Mouse (Mus musculus) hindbrain, embryonic 10.5 days (tissue): ENCODE data around the gene Rfx2. TPM values are rescaled to one million over a fixed set of nuclear protein-coding genes. Genes with fewer than 3 reads are reported as not detected.

Experiments used
- DNase-seq: peaks from one replicate; pipeline ENCODE4 v3.0.0-alpha.2; 2017; ENCODE audit warnings: low spot score
- H3K27ac ChIP-seq: fragments of 300-500 bp; sonication (generic); 2 replicates; pipeline ENCODE4 v1.5.1; 2016; ENCODE audit warnings: mild to moderate bottlenecking, moderate library complexity
- H3K27me3 ChIP-seq: fragments of 300-500 bp; sonication (generic); 2 replicates; pipeline ENCODE4 v1.6.1; 2016; ENCODE audit warnings: mild to moderate bottlenecking; ENCODE audit not compliant: poor library complexity, insufficient read depth, severe bottlenecking
- H3K36me3 ChIP-seq: fragments of 300-500 bp; sonication (generic); 2 replicates; pipeline ENCODE4 v1.6.1; 2016; ENCODE audit warnings: mild to moderate bottlenecking, moderate library complexity
- H3K4me1 ChIP-seq: fragments of 300-500 bp; sonication (generic); replicated peaks from 2 replicates; pipeline ENCODE4 v1.6.1; 2016; ENCODE audit warnings: mild to moderate bottlenecking
- H3K4me3 ChIP-seq: fragments of 300-500 bp; sonication (generic); 2 replicates; pipeline ENCODE4 v1.5.1; 2016; ENCODE audit warnings: mild to moderate bottlenecking, moderate library complexity
- H3K9me3 ChIP-seq: fragments of 300-500 bp; sonication (generic); 2 replicates; pipeline ENCODE4 v1.6.1; 2016; ENCODE audit warnings: mild to moderate bottlenecking, moderate library complexity
- WGBS: fragments of 180-500 bp; shearing (Covaris S2); methylation state at CpG from one replicate; pipeline ENCODE4 v1.1.7; 2016; 5-methylcytosine and 5-hydroxymethylcytosine counted together
- polyA plus RNA-seq: library from polyadenylated mRNA; unstranded; fragments of >200 nt; fragmentation: Nextera tagmentation; extraction: Ambion mirVana; gene quantifications from 2 replicates; pipeline ENCODE4 v1.2.1, GENCODE M21; 2016

The Rfx2 gene
- polyA plus RNA-seq, 1 experiment from 2014 or later: 13.8 TPM

DNA sequence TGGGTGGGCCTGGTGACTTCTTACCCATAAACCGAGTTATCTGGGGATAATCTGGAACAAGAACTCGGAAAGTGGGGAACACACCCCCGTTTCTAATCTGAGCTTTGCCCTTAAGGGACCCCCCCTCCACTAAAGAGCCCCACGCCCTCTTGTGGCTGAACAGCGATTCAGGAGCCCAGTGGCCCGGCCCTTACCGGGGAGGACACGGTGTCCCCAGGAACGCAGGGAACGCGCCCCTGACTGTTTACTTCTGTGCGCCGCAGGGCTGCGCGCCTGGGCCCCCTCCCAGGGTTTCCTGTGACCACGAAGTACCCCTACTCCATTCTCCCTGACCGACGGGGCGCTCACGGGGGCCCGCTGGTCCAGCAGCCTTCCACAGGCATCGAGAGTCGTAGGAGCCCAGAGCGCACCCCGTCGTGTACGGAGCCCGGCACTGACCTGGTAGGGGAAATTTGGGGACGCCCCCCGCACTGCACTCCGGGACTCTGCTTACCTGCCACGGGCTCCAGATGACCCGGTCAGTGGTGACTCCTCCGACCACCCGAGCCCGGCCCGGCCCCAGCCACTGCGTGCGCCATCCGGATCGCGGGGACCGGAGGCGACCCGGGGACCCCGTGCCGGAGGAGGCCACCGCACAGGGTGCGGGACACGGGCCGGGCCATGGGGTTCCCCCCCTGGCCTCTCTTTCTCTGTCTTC, 74.0 kb downstream of the Rfx2 start:
- peaks cover 62% of the 10 kb centered on the region for H3K4me1 ChIP-seq
- no peaks in the 10 kb centered on the region for H3K36me3 ChIP-seq
- peak overlapping the region; percentile 73 for H3K27ac ChIP-seq
- no peak for DNase-seq
- WGBS: 1% methylated on average over 51 of the region's 51 CpGs
- peak overlapping the region; percentile 61 for H3K4me3 ChIP-seq
- peaks cover 99% of the 10 kb centered on the region for H3K27me3 ChIP-seq
- H3K9me3 ChIP-seq: peaks cover 4% of the 10 kb centered on the region; the same call in 1 of the 2 replicates

DNA sequence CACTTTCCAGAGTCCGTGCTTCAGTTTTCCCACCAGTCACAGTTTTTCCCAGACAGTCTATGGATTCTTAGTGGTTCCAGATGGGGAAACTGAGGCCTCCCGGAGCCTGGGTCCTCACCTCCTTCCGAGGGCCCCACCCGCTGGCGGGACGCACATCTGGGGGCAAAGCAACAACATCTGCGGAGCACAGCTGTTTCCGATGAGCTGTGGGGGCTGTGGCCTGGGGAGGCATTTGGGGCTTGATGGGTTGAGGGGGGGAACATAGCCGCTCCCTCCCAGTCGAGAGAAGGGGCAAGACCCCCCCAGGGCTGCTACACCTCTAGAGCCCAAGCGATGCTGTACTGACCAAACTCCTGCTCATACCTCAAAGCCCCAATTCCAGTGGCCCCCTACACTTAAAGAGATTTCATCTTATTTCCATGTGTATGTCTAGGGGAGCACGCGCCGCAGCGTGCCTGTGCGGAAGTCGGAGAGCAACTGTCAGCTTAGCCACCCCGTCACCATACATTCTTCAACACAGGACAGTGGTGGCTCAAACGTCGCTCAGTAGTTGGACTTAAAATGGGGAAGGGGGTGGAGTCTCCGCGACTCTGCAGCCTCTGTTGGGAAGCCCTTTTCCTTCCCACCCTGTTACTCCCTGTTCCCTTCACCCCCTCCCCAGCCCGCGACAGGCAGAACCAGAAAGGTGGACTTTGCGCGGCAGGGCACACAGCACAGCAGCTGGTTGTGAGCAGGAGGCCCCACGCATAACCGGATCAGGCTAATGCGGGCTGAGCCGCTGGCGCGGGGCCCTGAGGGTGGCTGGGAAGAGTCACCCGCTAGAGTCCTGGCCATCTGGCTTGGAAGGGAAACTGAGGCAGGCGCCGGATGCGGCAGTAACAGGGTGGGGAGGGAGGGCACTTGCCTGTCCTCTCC, 76.3 kb downstream of the Rfx2 start:
- Histone ChIP-seq H3K9me3 (peaks cover 4% of the 10 kb centered on the region; the same call in 1 of the 2 replicates), H3K27me3 (peaks cover 99% of the 10 kb centered on the region), H3K4me3 (peak overlapping the region; percentile 16; the same call in 1 of the 2 replicates), H3K4me1 (peaks cover 59% of the 10 kb centered on the region), H3K36me3 (no peaks in the 10 kb centered on the region), H3K27ac (no peak overlapping the region)
- no peak for DNase-seq
- 14% methylated on average over 36 of the region's 36 CpGs for WGBS

DNA sequence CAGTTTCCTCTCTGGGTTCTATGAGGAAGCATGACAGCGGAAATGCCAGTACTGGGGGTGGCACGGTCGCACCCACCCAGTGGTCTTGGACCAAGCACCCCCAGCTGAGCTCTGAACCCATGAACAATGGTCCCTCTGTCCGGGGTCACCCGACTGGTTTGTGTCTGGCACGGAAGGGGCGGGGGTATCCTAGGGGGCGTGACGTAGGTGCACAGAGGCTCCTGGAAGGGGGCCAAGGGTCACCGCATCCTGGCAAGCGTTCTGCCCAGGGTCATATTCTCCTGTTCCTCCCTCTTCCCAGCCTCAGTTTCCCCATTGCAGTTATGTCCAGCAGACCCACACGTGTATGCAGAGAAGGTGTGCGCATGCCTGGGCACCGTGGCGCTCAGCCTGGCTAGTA, 77.4 kb downstream of the Rfx2 start:
- no peak for DNase-seq
- no peak overlapping the region for H3K27ac ChIP-seq
- peaks cover 52% of the 10 kb centered on the region for H3K4me1 ChIP-seq
- H3K36me3 ChIP-seq: no peaks in the 10 kb centered on the region
- peaks cover 88% of the 10 kb centered on the region for H3K27me3 ChIP-seq
- H3K4me3 ChIP-seq: no peak overlapping the region
- WGBS: 23% methylated on average over 15 of the region's 15 CpGs
- H3K9me3 ChIP-seq: no peaks in the 10 kb centered on the region; the same call in 1 of the 2 replicates

DNA sequence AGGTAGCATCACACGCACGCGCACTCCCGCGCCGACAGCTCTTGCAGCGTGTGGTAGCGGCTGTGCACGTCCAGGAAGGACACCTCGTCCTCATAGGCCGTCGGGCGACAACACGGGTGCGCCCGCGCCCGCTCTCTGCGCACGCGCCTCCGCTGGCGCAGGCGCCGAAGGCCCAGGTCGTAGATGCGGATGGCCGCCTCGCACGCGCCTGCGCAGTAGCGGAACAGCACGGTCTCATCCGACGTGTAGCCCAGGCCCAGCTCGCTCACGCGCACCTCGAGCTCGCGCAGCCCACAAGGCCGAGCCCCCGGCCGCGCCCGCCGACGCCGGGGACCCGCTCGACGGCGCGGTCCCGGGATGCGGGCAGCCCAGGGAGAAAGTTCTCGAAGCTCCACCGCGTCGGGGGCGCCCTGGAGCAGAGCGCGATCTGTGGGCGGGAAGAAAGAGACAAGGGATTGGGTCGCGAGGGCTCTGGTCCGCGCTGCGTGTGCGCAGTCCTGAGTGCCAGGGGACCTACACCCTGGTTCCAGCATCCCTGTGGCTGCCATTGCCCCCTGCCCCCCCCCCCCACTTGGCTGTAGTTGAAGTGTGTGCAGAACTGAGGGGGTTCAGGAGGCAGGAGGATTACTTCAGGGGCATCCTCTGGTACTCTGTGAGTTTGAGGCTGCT, 79.3 kb downstream of the Rfx2 start:
- Histone ChIP-seq H3K4me1 (peaks cover 33% of the 10 kb centered on the region), H3K9me3 (no peaks in the 10 kb centered on the region), H3K27me3 (peaks cover 69% of the 10 kb centered on the region), H3K36me3 (no peaks in the 10 kb centered on the region), H3K4me3 (peak overlapping the region; percentile 41), H3K27ac (peak overlapping the region; percentile 74)
- peak; percentile 69 for DNase-seq
- 20% methylated on average over 71 of the region's 71 CpGs for WGBS

DNA sequence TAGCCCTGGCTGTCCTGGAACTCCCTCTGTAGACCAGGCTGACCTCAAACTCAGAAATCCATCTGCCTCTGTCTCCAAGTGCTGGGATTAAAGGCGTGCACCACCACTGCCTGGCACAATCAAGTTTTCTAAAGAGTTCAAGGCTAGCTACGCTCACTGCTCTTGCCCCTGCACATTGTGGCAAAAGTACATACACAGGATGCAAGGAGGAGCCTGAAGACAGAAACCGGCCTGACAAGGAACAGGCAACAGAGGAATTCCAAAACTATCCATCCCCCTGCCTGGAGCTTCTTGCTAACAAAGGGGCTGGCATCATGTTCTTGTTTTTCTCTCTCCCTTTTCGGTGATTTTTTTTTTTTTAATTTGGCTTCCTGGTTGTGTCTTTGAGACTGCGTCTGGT, 86.6 kb downstream of the Rfx2 start:
- no peaks in the 10 kb centered on the region for H3K36me3 ChIP-seq
- 66% methylated on average over 5 of the region's 5 CpGs for WGBS
- H3K9me3 ChIP-seq: no peaks in the 10 kb centered on the region
- H3K27me3 ChIP-seq: peaks cover 6% of the 10 kb centered on the region; the same call in 1 of the 2 replicates
- no peaks in the 10 kb centered on the region for H3K4me1 ChIP-seq
- DNase-seq: no peak
- H3K27ac ChIP-seq: no peak overlapping the region
- H3K4me3 ChIP-seq: no peak overlapping the region

DNA sequence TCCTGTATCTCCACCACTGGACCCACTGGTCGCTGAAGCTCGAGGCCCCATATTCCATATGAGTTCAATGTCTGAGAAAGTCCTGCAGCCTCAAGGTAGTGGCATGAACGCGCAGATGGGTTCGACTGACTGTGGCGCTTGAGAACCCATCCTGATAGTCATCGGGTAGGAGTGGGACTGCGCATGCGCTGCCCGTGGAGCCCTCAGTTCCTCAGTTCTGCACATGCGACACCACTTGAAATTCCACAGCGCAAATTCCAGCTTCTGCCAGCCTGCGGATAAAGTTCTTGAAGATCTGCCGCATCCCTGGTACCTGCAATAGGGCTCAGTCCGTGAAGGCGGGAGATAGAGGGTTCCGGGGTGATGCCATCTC, 90.0 kb downstream of the Rfx2 start:
- Histone ChIP-seq H3K27ac (no peak overlapping the region), H3K4me1 (no peaks in the 10 kb centered on the region), H3K4me3 (no peak overlapping the region), H3K36me3 (no peaks in the 10 kb centered on the region), H3K27me3 (0 out of 2 replicates have a peak, but pooled peaks cover 11% of the 10 kb centered on the region), H3K9me3 (no peaks in the 10 kb centered on the region)
- 78% methylated on average over 17 of the region's 17 CpGs for WGBS
- DNase-seq: no peak

DNA sequence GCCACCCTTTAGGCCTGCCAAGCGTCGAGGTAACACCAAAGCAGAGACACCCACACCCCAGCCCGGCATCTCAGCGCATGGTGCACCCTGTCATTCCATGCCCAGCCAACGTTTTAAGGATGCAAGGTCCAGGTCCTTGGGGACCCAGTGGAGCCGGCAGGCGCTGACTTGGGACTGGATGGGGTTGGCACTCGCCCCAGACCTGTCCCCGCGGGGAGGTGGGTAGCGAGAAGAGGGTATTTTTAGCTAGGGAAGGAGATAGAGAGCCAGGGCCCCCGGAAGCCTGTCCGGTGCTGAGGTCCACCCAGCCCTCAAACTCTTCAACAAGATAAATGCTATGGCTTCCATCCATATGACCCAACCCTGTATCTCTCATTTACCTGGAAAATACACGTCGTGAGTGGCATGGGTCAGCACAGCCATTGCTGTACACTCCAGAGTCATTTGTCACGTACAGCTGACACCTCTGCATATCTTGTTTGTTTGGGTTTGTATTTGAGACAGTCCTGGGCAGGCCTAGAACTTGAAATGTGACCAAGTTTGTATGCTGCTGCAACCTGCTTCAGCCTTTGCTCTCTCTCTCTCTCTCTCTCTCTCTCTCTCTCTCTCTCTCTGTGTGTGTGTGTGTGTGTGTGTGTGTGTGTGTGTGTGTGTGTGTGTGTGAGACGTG, 90.6 kb downstream of the Rfx2 start:
- Histone ChIP-seq H3K27ac (no peak overlapping the region), H3K36me3 (no peaks in the 10 kb centered on the region), H3K4me1 (no peaks in the 10 kb centered on the region), H3K4me3 (no peak overlapping the region), H3K27me3 (peaks cover 12% of the 10 kb centered on the region; the same call in 1 of the 2 replicates), H3K9me3 (no peaks in the 10 kb centered on the region)
- 86% methylated on average over 17 of the region's 17 CpGs for WGBS
- DNase-seq: no peak

DNA sequence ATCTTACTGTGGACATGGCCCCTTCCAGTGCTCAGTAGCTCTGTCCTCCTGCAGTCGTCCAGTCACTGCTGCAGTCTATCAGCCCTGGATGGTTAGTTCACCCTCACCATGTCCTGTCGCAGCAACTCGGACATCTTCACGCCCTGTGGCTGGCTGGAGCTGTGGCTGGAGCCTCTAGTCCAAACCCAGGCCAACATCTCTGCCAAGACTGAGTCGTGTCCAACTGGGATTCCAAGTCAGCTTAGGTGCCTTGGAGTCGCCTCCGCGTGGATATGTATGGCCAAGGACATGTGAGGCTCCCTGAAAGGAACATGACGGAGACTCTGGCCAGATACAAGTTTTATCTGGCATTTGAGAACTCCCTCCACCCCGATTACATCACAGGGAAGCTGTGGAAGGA, 92.6 kb downstream of the Rfx2 start:
- Histone ChIP-seq H3K9me3 (no peaks in the 10 kb centered on the region), H3K4me3 (no peak overlapping the region), H3K27ac (0 out of 2 replicates have a peak overlapping the region, but pooled peaks have one; percentile 23), H3K27me3 (peaks cover 16% of the 10 kb centered on the region), H3K36me3 (no peaks in the 10 kb centered on the region), H3K4me1 (no peaks in the 10 kb centered on the region)
- no peak for DNase-seq
- 86% methylated on average over 10 of the region's 10 CpGs for WGBS

DNA sequence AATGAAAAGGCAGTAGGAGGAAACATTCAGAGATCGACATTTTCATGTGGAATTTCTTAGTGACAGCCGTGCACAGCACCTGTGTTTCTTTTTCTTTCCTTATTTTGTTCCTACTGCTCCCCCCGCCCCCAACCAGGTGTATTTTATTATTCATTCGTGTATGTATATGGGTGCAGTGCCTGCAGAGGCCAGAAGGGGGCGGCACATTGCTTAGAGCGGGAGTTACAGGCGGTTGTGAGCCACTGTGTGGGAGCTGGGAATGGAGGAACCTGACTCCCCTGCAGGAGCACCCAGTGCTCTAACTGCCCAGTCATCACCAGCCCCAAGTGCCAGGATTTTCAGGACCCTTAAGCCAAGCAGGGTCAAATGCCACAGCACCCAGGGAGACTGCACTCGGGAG, 94.3 kb downstream of the Rfx2 start:
- 47% methylated on average over 8 of the region's 8 CpGs for WGBS
- Histone ChIP-seq H3K27ac (no peak overlapping the region), H3K27me3 (peaks cover 13% of the 10 kb centered on the region), H3K4me3 (no peak overlapping the region), H3K4me1 (no peaks in the 10 kb centered on the region), H3K36me3 (no peaks in the 10 kb centered on the region), H3K9me3 (no peaks in the 10 kb centered on the region)
- no peak for DNase-seq

DNA sequence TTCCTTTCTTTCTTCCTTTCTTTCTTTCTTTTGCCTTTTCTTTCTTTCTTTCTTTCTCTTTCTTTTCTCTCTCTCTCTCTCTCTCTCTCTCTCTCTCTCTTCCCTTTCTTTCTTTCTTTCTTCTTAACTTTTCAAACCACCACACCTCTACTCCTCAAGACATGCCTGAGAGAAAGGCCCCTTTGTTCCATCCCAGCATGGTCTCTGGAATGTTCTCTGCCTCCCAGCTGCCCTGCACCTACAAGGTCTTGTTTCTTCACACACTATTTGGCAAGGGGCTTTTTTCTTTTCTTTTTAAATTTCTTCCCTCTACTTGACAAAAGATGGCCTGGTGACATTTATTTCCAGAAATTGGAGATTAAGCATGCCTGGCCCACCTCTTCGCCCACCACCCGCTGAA, 101.2 kb downstream of the Rfx2 start:
- Histone ChIP-seq H3K9me3 (no peaks in the 10 kb centered on the region), H3K4me1 (peaks cover 35% of the 10 kb centered on the region), H3K27me3 (peaks cover 5% of the 10 kb centered on the region; the same call in 1 of the 2 replicates), H3K27ac (0 out of 2 replicates have a peak overlapping the region, but pooled peaks have one; percentile 50), H3K4me3 (no peak overlapping the region), H3K36me3 (peaks cover 8% of the 10 kb centered on the region; the same call in 1 of the 2 replicates)
- no peak for DNase-seq
- WGBS: 60% methylated on average over 2 of the region's 2 CpGs

DNA sequence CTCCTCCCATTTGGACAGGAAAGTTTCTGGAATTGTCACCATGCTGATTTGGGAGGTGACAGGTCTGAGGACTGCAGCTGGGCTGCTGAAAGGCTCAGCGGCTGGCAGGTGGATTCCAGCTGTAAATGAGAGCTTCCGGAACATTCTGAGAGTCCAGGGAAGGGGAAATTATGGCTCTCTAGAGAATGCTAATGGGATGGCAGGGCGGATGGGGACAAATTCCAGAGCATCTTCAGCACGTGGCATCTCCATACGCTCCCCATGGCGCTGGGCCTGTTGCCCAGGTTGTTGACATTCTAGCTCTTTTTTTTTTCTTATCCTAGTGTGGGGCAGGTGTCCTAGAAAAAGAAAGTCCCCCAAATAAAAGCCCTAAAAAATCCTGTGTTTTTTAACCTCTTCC, 101.7 kb downstream of the Rfx2 start:
- Histone ChIP-seq H3K9me3 (no peaks in the 10 kb centered on the region), H3K4me1 (peaks cover 35% of the 10 kb centered on the region), H3K4me3 (no peak overlapping the region), H3K36me3 (peaks cover 13% of the 10 kb centered on the region), H3K27me3 (peaks cover 5% of the 10 kb centered on the region; the same call in 1 of the 2 replicates), H3K27ac (no peak overlapping the region)
- DNase-seq: no peak
- WGBS: 59% methylated on average over 6 of the region's 6 CpGs

DNA sequence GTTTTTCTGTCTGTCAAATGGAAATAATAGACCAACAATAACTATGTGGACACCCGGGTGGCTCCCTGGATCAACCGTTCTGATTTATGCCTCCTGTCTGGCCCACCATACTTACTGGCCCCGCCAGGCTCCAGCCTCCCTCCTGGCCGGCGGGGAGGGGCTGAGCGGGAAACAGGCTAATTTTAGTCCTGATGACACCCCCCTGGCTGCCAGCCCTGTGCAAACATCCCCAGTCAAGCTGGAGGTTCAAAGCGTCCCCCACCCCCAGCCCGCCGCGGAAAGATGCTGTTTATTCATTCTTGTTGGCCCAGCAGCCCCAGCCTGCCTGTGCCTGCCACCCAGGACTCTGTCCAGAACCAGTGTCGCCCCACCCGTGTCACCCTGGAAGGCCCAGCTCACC, 102.7 kb downstream of the Rfx2 start:
- H3K9me3 ChIP-seq: no peaks in the 10 kb centered on the region
- peaks cover 35% of the 10 kb centered on the region for H3K4me1 ChIP-seq
- no peak for DNase-seq
- peaks cover 23% of the 10 kb centered on the region for H3K36me3 ChIP-seq
- H3K27ac ChIP-seq: no peak overlapping the region
- WGBS: 37% methylated on average over 12 of the region's 12 CpGs
- peaks cover 5% of the 10 kb centered on the region; the same call in 1 of the 2 replicates for H3K27me3 ChIP-seq
- H3K4me3 ChIP-seq: 0 out of 2 replicates have a peak overlapping the region, but pooled peaks have one; percentile 7
